Comparison of ENCODE assay signal across 8 mouse cellular contexts in genomic region chr1:51596935-51597820, GRCm38 (mm10).
DNase-seq lines count a peak whose midpoint lies in the region; ATAC-seq and TF ChIP-seq lines count a peak whose summit lies in the region.

No protein-coding gene starts in this region.

- ATAC-seq in forebrain, embryonic 16.5 days, result peak; percentile 96
- ATAC-seq in neural tube, embryonic 15.5 days (ENCODE audit: low FRiP score), result peak; percentile 95

- DNase-seq in ES-E14 (ENCODE audit: low read depth, low spot score), result peak; percentile 78
- DNase-seq in cerebellum, adult 11-12 months, result peak; percentile 66
- peak; percentile 77 to 80 for DNase-seq in heart, postnatal 36 days
- DNase-seq in layer of hippocampus, adult 18-20 months (ENCODE audit: low spot score in 2 of 2), result peak; percentile 84 to 96
- peak; percentile 65 to 79 for DNase-seq in lung, adult 18-20 months
- peak; percentile 69 for DNase-seq in testis, postnatal 14 days (ENCODE audit: low spot score)

- WGBS in forebrain, embryonic 16.5 days, result 56% methylated on average over 18 of the region's 18 CpGs
- WGBS in neural tube, embryonic 15.5 days, result 48% methylated on average over 18 of the region's 18 CpGs

- H3K27ac ChIP-seq in ES-E14 (ENCODE audit: insufficient read depth, low read depth, low read length, poor library complexity, severe bottlenecking), result no peak overlapping the region
- H3K27ac ChIP-seq in forebrain, embryonic 16.5 days (ENCODE audit: low read length), result no peak overlapping the region
- H3K27ac ChIP-seq in neural tube, embryonic 15.5 days (replicated peaks), result no peak overlapping the region

- no peaks in the 10 kb centered on the region for H3K9me3 ChIP-seq in ES-E14 (ENCODE audit: control insufficient read depth, insufficient read depth, low read depth, low read length)
- no peaks in the 10 kb centered on the region for H3K9me3 ChIP-seq in forebrain, embryonic 16.5 days (ENCODE audit: control insufficient read depth, low read length)
- H3K9me3 ChIP-seq in neural tube, embryonic 15.5 days (replicated peaks), result no peaks in the 10 kb centered on the region

- no peaks in the 10 kb centered on the region for H3K27me3 ChIP-seq in forebrain, embryonic 16.5 days (replicated peaks; ENCODE audit: control insufficient read depth, insufficient read depth, low read length)
- no peaks in the 10 kb centered on the region for H3K27me3 ChIP-seq in neural tube, embryonic 15.5 days (replicated peaks)

- H3K36me3 ChIP-seq in ES-E14 (ENCODE audit: control insufficient read depth, insufficient read depth, low read length, poor library complexity, severe bottlenecking), result no peaks in the 10 kb centered on the region
- no peaks in the 10 kb centered on the region for H3K36me3 ChIP-seq in forebrain, embryonic 16.5 days (ENCODE audit: control insufficient read depth, insufficient read depth)
- no peaks in the 10 kb centered on the region for H3K36me3 ChIP-seq in neural tube, embryonic 15.5 days

- H3K4me1 ChIP-seq in ES-E14 (ENCODE audit: control insufficient read depth in 2 of 2, insufficient read depth in 2 of 2, low read length in 2 of 2, poor library complexity in 1 of 2), result no peaks in the 10 kb centered on the region; a peak in 1 of 4 replicates
- no peaks in the 10 kb centered on the region for H3K4me1 ChIP-seq in forebrain, embryonic 16.5 days (replicated peaks; ENCODE audit: control insufficient read depth, insufficient read depth, low read length)
- no peaks in the 10 kb centered on the region for H3K4me1 ChIP-seq in neural tube, embryonic 15.5 days

- intact Hi-C loops in heart, postnatal 36 days (cut with DNase I), result loop anchor here (1.0 to 10.0 kb wide), 5 partner anchors 68 to 636 kb away; no protein-coding TSS in a partner anchor

- in situ Hi-C loops in ES-E14 (cut with MboI; ENCODE audit: low sequenced_read_pairs in 2 of 2, unreplicated experiment in 2 of 2), result loop anchor here in 1 of 2 experiments (5.0 to 25.0 kb wide), 2 partner anchors 130 to 635 kb away; no protein-coding TSS in a partner anchor

- no peak overlapping the region for H3K4me2 ChIP-seq in forebrain, embryonic 16.5 days (ENCODE audit: low read length)
- 0 out of 2 replicates have a peak overlapping the region, but pooled peaks have one; percentile 5 for H3K4me2 ChIP-seq in neural tube, embryonic 15.5 days

- no peak overlapping the region for H3K9ac ChIP-seq in ES-E14 (ENCODE audit: insufficient read depth, low read depth, low read length, poor library complexity, severe bottlenecking)
- H3K9ac ChIP-seq in forebrain, embryonic 16.5 days (replicated peaks; ENCODE audit: low read depth, low read length), result no peak overlapping the region
- no peak overlapping the region for H3K9ac ChIP-seq in neural tube, embryonic 15.5 days (replicated peaks)

- no peak overlapping the region for H3K4me3 ChIP-seq in ES-E14 (ENCODE audit: insufficient read depth in 1 of 2, low read depth in 1 of 2, low read length in 2 of 2, poor library complexity in 1 of 2, severe bottlenecking in 1 of 2)
- no peak overlapping the region for H3K4me3 ChIP-seq in forebrain, embryonic 16.5 days (replicated peaks; ENCODE audit: low read length)
- H3K4me3 ChIP-seq in neural tube, embryonic 15.5 days (replicated peaks), result no peak overlapping the region

TF ChIP-seq in ES-E14, 5 proteins besides CTCF, POLR2A, EP300 and RAD21:
- TF ChIP-seq CHD2 (IDR thresholded peaks at IDR 0.05; ENCODE audit: low read depth, low read length), result no peak
- 0 out of 2 replicates have a peak, but pooled peaks have one; percentile 41 for TF ChIP-seq HCFC1 (IDR thresholded peaks at IDR 0.05; ENCODE audit: borderline replicate concordance, insufficient read depth, low read length)
- peak; percentile 99 for TF ChIP-seq ZC3H11A (IDR thresholded peaks at IDR 0.05; ENCODE audit: borderline replicate concordance, low read depth, low read length)
- no peak for TF ChIP-seq ZNF384 (IDR thresholded peaks at IDR 0.05; ENCODE audit: low read depth, low read length)
- no peak for TF ChIP-seq MAFK (IDR thresholded peaks at IDR 0.05; ENCODE audit: insufficient read depth, low read depth, low read length)
